Mouse (Mus musculus) heart, adult 2 months (tissue): Measurements from ENCODE around the gene Spock3. TPM values are rescaled to one million over a fixed set of nuclear protein-coding genes. Genes with fewer than 3 reads are reported as not detected.
"Not testable (repeated sequence)": the region's sequence is repeated elsewhere in the genome, so short reads cannot be mapped to it uniquely, and the experiment has no call there.

Source experiments
- DNase-seq, 2 experiments: peaks; one replicate each; pipeline ENCODE4 v3.0.0; 2021
- H3K27ac ChIP-seq: fragments of 200-600 bp; 2 replicates; pipeline ENCODE4 v1.8.1; 2022
- H3K27me3 ChIP-seq: fragments of 200-500 bp; 2 replicates; pipeline ENCODE4 v1.6.1; 2012; ENCODE audit warnings: mild to moderate bottlenecking, low read length, inconsistent platforms, mixed read lengths; ENCODE audit not compliant: control insufficient read depth, insufficient read depth
- H3K36me3 ChIP-seq: fragments of 200-500 bp; 2 replicates; pipeline ENCODE4 v1.6.1; 2012; ENCODE audit warnings: low read length, inconsistent platforms; ENCODE audit not compliant: control insufficient read depth, insufficient read depth
- H3K4me1 ChIP-seq: fragments of 200-500 bp; 2 replicates; pipeline ENCODE4 v1.6.1; 2011; ENCODE audit warnings: low read length; ENCODE audit not compliant: control insufficient read depth, insufficient read depth
- H3K4me3 ChIP-seq: fragments of 200-600 bp; 2 replicates; pipeline ENCODE4 v1.8.1; 2022
- H3K79me2 ChIP-seq: fragments of 200-500 bp; replicated peaks from 2 replicates; pipeline ENCODE4 v1.6.1; 2012; ENCODE audit warnings: mild to moderate bottlenecking, inconsistent platforms, low read length, moderate library complexity, mixed read lengths; ENCODE audit not compliant: control insufficient read depth, insufficient read depth
- H3K9ac ChIP-seq: fragments of 200-500 bp; 2 replicates; pipeline ENCODE4 v1.6.1; 2012; ENCODE audit warnings: low read depth, mild to moderate bottlenecking, control low read depth, inconsistent platforms, low read length, mixed read lengths
- CTCF ChIP-seq: fragments of 200-600 bp; IDR thresholded peaks from 2 replicates; pipeline ENCODE4 v1.8.1; 2022; ENCODE audit warnings: antibody characterized with exemption, mild to moderate bottlenecking, moderate library complexity
- EP300 ChIP-seq: fragments of 200-500 bp; IDR thresholded peaks from 2 replicates; pipeline ENCODE4 v1.6.1; 2011; ENCODE audit warnings: low read depth, low read length, control low read depth; ENCODE audit not compliant: insufficient read depth
- POLR2A ChIP-seq: fragments of 200-500 bp; IDR thresholded peaks from 2 replicates; pipeline ENCODE4 v1.6.1; 2011; ENCODE audit warnings: mild to moderate bottlenecking, low read depth, low read length, control low read depth; ENCODE audit not compliant: insufficient read depth
- WGBS: fragments of 180-500 bp; shearing (Covaris S2); methylation state at CpG from one replicate; pipeline ENCODE4 v1.1.7; 2018; 5-methylcytosine and 5-hydroxymethylcytosine counted together
- intact Hi-C: fragments of 180-260 bp; cut with DNase I; formaldehyde crosslinking; loops from one replicate; pipeline ENCODE4 v1.15.1; 2025
- polyA plus RNA-seq: library from polyadenylated mRNA; depleted of rRNA; stranded (reverse); fragments of >200 nt; gene quantifications from 2 replicates; pipeline ENCODE4 v1.2.3, GENCODE M21; 2012
- total RNA-seq, 2 experiments: library from RNA; stranded (reverse); gene quantifications; 2 replicates each; pipeline ENCODE4 v1.2.3; 2021

Gene Spock3
- total and polyA plus RNA-seq, 3 experiments, result 0.08 to 0.14 TPM; not detected in 1

- 83% methylated on average over 2 of the region's 2 CpGs for WGBS
- no peak overlapping the region for H3K27ac ChIP-seq
- H3K4me3 ChIP-seq, result no peak overlapping the region
- TF ChIP-seq POLR2A (no peak), CTCF (no peak), EP300 (no peak)
- DNase-seq, result no peak
- no peaks in the 10 kb centered on the region for H3K36me3 ChIP-seq
- no peaks in the 10 kb centered on the region for H3K27me3 ChIP-seq
- no peaks in the 10 kb centered on the region for H3K4me1 ChIP-seq
- no peak overlapping the region for H3K9ac ChIP-seq
- intact Hi-C loops, result no loop called here
- no peaks in the 10 kb centered on the region for H3K79me2 ChIP-seq
Observed at GRCm38 (mm10) chr8:63098200-63098599, 147.4 kb downstream of the Spock3 start.

DNA sequence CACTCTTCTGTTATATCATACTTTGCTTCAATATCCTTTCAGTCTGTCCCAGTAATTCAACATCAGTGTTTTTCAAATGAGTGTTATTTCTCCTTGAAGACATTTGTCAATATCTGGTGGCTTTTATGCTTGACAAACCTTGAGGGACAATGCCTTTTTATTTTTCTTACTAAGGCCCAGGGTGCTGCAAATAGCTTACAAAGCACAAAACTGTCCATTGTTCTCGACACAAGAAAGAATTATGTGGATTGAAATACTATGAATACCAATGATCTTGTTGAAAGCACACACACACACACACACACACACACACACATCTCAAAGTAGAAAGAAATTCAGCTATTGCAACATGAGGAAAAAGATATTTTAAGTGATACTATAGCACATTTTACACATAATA, 159.0 kb downstream of the Spock3 start:
- WGBS, result 59% methylated on average over 1 of the region's 1 CpGs
- Histone ChIP-seq H3K27me3 (no peaks in the 10 kb centered on the region), H3K4me3 (no peak overlapping the region), H3K27ac (no peak overlapping the region), H3K36me3 (no peaks in the 10 kb centered on the region), H3K4me1 (no peaks in the 10 kb centered on the region), H3K9ac (no peak overlapping the region), H3K79me2 (no peaks in the 10 kb centered on the region)
- intact Hi-C loops, result no loop called here
- DNase-seq, result no peak
- no peak for TF ChIP-seq CTCF
- no peak for TF ChIP-seq POLR2A
- no peak for TF ChIP-seq EP300

DNA sequence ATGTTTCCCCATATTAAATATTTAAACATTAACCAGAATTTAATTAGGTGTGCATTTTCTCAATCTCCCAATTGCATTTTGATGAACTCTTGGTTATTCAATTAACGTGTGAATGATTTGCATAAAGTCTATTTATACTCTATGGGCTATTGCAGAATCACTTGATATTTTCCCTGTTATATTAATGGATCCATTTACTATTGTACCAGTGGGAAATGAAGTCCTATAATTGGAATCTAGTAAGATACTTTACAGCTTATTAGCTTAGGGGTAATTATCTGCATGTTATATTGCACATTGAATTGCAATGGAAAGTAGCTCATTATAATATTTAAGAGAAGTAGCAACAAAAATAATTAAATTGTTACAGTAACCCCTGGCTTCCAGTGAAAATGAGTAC, 162.1 kb downstream of the Spock3 start:
- WGBS, result 54% methylated on average over 1 of the region's 1 CpGs
- H3K9ac ChIP-seq, result no peak overlapping the region
- DNase-seq, result no peak
- no peak overlapping the region for H3K4me3 ChIP-seq
- TF ChIP-seq POLR2A (no peak), CTCF (no peak), EP300 (no peak)
- H3K27me3 ChIP-seq, result no peaks in the 10 kb centered on the region
- H3K79me2 ChIP-seq, result no peaks in the 10 kb centered on the region
- H3K36me3 ChIP-seq, result no peaks in the 10 kb centered on the region
- intact Hi-C loops, result no loop called here
- H3K27ac ChIP-seq, result no peak overlapping the region
- H3K4me1 ChIP-seq, result no peaks in the 10 kb centered on the region

DNA sequence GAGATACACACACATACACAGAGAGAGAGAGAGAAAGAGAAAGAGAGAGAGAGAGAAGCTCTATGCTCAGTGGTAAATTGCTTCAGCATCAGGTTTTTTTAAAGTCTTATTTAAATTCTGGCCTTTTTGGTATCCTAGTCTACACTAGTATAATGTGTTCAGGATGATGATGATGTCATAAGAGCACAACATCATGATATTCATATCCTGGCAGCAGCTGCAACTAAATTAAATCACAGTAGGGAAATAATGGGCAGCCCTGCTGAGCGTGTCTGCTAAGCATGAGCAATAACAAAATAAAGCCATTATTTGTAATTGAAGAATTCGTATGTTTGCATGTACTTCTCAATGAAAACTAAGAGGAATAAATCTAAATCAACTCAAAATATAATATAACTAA, 169.7 kb downstream of the Spock3 start:
- Histone ChIP-seq H3K9ac (no peak overlapping the region), H3K4me1 (no peaks in the 10 kb centered on the region), H3K36me3 (no peaks in the 10 kb centered on the region), H3K27ac (no peak overlapping the region), H3K27me3 (no peaks in the 10 kb centered on the region), H3K4me3 (no peak overlapping the region), H3K79me2 (no peaks in the 10 kb centered on the region)
- intact Hi-C loops, result no loop called here
- TF ChIP-seq CTCF (no peak), EP300 (no peak), POLR2A (no peak)
- DNase-seq, result no peak
- WGBS, result 72% methylated on average over 2 of the region's 2 CpGs

GRCm38 (mm10) chr8:63135406-63135805, 184.6 kb downstream of the Spock3 start:
- no peak overlapping the region for H3K4me3 ChIP-seq
- H3K27me3 ChIP-seq, result no peaks in the 10 kb centered on the region
- intact Hi-C loops, result no loop called here
- H3K4me1 ChIP-seq, result no peaks in the 10 kb centered on the region
- 58% methylated on average over 3 of the region's 3 CpGs for WGBS
- no peak for DNase-seq
- H3K36me3 ChIP-seq, result no peaks in the 10 kb centered on the region
- TF ChIP-seq EP300 (no peak), POLR2A (no peak), CTCF (no peak)
- H3K27ac ChIP-seq, result no peak overlapping the region
- H3K79me2 ChIP-seq, result no peaks in the 10 kb centered on the region
- no peak overlapping the region for H3K9ac ChIP-seq

GRCm38 (mm10) chr8:63163861-63164260, 213.1 kb downstream of the Spock3 start:
- H3K27ac ChIP-seq, H3K79me2 ChIP-seq, H3K27me3 ChIP-seq, DNase-seq, H3K9ac ChIP-seq, H3K4me1 ChIP-seq, intact Hi-C loops, H3K36me3 ChIP-seq, H3K4me3 ChIP-seq: not testable (repeated sequence)
- 70% methylated on average over 2 of the region's 2 CpGs for WGBS
